Mouse (Mus musculus): ENCODE data around the gene Rdh11.

- TF ChIP-seq TAL1 (IDR thresholded peaks at IDR 0.05; ENCODE audit: low read length), result no peak
- TF ChIP-seq GATA1 (IDR thresholded peaks at IDR 0.05; ENCODE audit: low read length), result no peak
Measured at GRCm38 (mm10) chr12:79197105-79197504, 5.0 kb upstream of the Rdh11 start.

Data from erythroblast, embryonic 14.5 days (primary cell).